Mouse (Mus musculus): ENCODE data around the gene Akap8. TPM values are rescaled to one million over a fixed set of nuclear protein-coding genes. Genes with fewer than 3 reads are reported as not detected.

The Akap8 gene
- total RNA-seq, 2 experiments from 2014 or later, result 28.2 to 37.0 TPM

DNA sequence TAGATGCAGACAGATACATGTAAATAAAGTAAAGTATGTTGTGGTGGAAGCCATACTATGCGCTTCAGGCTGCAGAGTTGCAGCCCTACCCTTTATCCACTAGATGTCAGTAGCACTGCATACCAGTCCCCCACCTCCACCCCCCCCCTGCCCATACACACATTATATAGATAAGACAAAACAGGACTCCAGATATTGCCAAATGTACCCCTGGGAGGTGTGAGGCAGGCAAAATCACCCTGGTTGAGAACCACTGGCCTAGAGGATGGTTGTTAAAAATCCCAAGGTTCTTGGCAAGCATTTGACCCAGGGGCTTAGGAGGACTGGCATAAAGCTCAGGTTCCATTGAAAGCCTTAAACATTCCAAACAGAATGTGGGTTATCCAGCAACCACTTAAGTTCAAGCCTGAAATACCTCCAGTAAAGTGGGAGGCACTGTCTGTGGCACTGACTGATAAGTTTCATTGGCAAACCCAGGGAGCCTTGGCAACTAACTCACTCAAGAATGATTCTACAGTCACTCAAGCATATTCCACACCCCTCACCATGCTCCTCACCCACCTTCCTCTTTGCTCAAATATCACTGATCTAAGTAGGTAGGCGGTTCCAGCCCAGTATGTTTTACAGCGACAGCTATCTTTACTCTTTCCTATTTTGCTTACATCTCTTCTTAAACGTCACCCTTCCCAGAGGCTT is 28.1 kb upstream of the Akap8 start:
- no peak for DNase-seq

DNA sequence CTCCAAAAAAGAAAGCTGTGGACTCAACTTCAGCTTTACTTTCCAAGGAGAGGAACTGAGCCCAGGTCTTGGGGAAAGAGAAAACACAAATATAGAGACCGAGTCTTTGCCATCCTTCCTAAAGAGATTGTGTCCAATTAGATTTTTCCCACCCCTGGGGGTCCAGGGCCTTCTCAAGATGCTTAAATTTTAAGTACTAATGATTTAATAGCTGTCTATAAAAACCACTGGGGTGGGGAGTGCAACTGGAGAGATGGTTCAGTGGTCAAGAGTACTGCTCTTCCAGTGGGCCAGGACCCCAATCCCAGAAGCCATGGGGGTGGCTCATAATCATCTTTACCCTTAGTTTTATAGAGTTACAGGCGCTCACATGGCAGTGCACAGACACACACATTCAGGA is 27.4 kb upstream of the Akap8 start:
- no peak for DNase-seq

- no peak for DNase-seq
Observed at GRCm38 (mm10) chr17:32341102-32341501, 20.1 kb upstream of the Akap8 start.

- no peak for DNase-seq
Observed at GRCm38 (mm10) chr17:32340110-32340509, 19.1 kb upstream of the Akap8 start.

DNA sequence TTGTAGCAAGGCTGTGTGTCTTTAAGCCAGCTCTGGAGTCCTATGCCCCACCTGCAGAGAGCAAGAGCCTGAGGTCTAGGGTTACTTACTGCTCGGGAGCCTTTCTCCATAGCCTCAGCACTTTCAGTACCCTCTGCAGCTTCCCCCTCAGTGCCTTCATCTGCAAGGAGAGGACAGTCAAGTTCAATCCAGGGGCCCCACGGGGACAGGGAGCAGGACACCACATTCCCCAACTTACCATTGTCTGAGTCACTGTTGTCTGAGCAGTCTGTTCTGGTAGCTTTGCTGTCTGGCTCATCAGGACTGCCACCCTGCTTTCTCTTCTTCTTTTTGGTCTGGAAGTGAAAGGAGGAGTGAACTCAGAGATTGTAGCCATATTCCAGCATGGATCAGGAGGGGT is 14.8 kb upstream of the Akap8 start:
- DNase-seq, result no peak

DNA sequence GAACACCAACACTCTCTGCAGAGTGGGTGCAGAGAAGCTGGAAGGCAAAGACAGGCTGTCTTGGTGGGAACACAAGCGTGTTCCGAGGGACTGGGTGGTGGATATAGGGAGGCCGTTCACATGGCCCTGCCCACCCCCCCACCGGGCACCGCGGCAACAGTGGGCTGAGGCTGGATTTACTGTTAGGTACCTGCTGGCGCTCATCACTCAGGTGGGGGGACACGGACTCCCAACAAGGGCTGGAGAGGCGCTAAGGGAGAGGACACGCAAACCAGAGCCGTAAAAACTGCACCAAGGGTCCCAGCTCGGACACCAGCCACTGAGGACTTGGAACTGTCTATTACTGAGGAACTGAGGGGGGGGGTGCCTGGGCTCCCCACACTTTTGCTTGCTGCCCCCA is 13.9 kb upstream of the Akap8 start:
- no peak for DNase-seq

GRCm38 (mm10) chr17:32333675-32334303 is 12.8 kb upstream of the Akap8 start:
- DNase-seq, result no peak

GRCm38 (mm10) chr17:32327501-32327900 is 6.5 kb upstream of the Akap8 start:
- no peak for DNase-seq

DNA sequence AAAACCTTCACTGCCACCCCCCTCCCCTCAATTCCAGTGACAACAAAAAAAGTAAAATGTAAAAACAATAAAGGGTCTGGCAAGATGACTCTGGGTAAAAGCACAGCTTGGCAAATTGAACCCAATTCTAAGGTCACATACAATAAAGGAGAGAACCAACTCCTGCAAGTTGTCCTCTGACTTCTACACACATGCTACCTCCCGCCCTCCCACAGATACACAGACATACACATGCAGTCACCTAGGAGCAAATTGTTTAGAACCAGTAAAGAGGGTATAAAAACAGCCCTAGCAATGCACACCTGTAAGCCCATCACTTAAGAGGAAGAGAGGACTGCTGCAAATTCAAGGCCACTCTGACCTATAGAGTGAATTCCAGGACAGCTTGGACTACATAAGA is 1.8 kb upstream of the Akap8 start:
- DNase-seq, result no peak

- no peak for DNase-seq
Observed at GRCm38 (mm10) chr17:32321836-32322235, 798 bp upstream of the Akap8 start.

GRCm38 (mm10) chr17:32321390-32321734 is 324 bp upstream of the Akap8 start:
- DNase-seq, result no peak

DNA sequence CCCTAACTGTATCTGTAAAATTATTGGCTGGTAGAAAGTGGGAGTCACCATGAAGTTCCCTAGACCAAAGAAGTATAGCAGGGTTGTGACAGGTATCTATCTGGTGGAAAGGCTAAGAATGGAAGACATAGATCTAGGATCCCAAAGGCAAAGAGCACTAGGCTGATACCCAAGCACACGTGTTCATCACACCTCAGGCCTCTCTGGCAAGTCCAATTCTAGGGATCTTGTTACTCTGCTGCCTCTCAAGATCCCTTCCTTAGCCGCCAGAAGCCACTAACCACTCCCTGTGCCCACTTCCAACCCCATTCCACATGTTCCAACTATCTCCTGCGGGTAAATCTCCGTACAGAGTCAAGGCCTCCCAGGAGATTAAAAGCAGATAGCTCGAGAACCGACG is 1.1 kb downstream of the Akap8 start:
- no peak for DNase-seq

DNA sequence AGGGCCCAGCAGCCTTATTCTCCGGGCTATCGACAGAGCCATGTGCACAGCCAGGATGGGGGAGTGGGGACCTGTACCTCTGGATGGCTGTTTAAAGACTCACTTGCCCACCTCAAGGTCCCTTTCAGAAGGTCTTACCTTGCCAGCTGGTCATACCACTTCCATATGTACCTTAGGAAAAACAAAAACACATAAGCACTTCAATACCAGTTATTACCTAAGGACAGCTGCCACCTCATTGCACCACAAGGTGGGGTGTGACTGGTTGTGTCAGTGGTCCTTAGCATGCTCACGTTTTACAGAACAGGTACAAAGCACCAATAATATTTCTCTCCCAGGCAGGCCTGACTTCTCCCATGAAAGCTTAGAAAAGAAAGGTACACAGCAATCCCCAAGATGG is 3.3 kb downstream of the Akap8 start:
- no peak for DNase-seq

DNA sequence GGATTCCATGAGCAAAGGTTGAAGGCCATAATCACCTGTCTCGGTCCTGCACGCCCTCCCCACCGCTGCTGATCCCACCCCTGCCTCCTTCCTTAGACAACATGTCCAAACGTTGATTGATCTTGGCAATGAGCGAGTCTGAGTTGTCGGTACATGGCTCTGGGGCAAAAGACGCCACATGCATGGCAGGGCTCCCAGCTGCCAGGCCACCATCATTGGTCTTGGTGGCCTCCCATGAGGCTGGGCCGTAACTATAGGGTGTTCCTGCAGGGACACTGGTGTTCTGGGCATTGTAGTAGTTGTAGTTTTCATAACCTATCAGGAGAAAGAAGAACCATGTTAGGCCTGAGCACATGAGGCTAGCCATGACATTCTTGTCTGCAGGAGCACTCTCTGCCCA is 4.0 kb downstream of the Akap8 start:
- DNase-seq, result no peak

DNA sequence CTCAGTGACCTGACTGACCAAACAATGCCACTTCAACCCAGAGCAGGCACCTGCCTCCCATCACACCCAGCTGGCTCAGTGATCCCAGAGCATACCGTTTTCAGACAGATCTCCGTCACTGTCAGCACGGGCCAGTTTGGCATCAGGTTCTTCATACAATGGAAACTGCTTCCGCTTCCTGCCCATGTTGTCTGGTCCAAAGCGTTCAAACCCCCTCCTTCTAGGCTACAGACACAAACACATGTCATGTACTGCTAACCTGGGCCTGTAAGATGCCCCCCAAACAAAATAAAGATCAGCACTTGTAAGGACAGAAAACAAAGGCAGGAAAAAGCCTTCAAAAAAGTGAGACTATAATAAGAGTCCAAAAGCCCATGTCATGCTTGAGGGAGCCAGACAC is 5.5 kb downstream of the Akap8 start:
- no peak for DNase-seq

DNA sequence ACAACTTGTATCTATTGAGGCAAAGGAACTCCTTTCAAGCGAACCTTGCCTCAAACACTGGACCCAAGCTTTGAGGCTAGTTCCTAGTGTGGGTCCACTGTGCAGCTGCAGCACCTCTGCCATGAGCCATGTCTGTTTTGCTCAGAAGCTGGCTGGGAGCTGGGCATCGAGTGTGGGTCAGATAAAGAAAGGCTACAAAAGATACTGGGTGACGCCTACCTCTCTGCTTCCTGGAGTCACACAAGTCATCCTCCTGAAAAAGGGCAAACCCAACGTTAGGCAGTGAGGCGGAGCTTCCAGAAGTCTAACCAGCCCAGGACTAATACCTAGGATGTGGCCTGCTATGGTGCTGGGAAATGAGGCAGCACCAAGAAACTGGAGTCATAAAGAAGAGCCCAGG is 7.1 kb downstream of the Akap8 start:
- DNase-seq, result no peak

DNA sequence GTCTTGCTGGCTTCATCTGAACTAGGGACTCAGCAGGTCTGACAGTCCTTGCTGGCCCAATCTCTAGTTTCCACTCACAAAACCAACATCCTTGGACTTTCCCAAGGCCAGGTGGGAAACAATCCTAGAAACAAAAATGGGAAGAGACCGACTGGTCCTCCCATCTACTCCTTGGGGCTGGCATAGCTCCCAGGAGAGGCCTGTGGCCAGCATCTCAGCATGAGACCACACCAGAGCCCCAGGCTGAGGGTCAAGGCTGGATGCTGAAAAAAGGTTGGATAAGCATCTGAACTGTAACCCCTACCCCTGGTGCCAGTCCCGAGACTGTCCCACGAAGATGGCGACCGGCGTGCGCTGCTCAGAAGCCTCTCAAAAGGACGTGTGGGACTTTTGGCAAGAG is 8.2 kb downstream of the Akap8 start:
- no peak for DNase-seq

GRCm38 (mm10) chr17:32307963-32308362 is 13.1 kb downstream of the Akap8 start:
- no peak for DNase-seq

- no peak for DNase-seq
Observed at GRCm38 (mm10) chr17:32298125-32298524, 22.9 kb downstream of the Akap8 start.

- no peak for DNase-seq
Observed at GRCm38 (mm10) chr17:32295901-32296300, 25.1 kb downstream of the Akap8 start.

GRCm38 (mm10) chr17:32295160-32295559 is 25.9 kb downstream of the Akap8 start:
- DNase-seq, result no peak

- no peak for DNase-seq
Observed at GRCm38 (mm10) chr17:32285138-32285670, 35.8 kb downstream of the Akap8 start.

GRCm38 (mm10) chr17:32284262-32285137 is 36.5 kb downstream of the Akap8 start, which contains the start of gene Brd4:
TSS of gene Brd4 (minus strand) at chr17:32284722.
- peak; percentile 90 for DNase-seq

Measured in gastrocnemius, postnatal 25 days (tissue).